Mouse (Mus musculus) bone marrow macrophage, adult 2 months (primary cell): ENCODE data around the gene Syn2. TPM values are rescaled to one million over a fixed set of nuclear protein-coding genes. Genes with fewer than 3 reads are reported as not detected.

Source experiments
- H3K27ac ChIP-seq: 2 replicates; pipeline ENCODE4 v1.5.1; 2012; ENCODE audit warnings: low read depth, low read length; ENCODE audit not compliant: insufficient read depth
- H3K4me1 ChIP-seq: 2 replicates; pipeline ENCODE4 v1.6.1; 2012; ENCODE audit warnings: low read length; ENCODE audit not compliant: control insufficient read depth, insufficient read depth
- H3K4me3 ChIP-seq: 2 replicates; pipeline ENCODE4 v1.5.1; 2012; ENCODE audit warnings: mild to moderate bottlenecking, low read length, moderate library complexity; ENCODE audit not compliant: insufficient read depth
- CTCF ChIP-seq: IDR thresholded peaks from 2 replicates; pipeline ENCODE4 v1.5.1; 2012; ENCODE audit warnings: low read depth, mild to moderate bottlenecking, low read length, moderate library complexity
- POLR2A ChIP-seq: IDR thresholded peaks from 2 replicates; pipeline ENCODE4 v1.6.1; 2012; ENCODE audit warnings: mild to moderate bottlenecking, low read depth, low read length, borderline replicate concordance
- polyA plus RNA-seq: library from polyadenylated mRNA; stranded (reverse); fragments of >200 nt; gene quantifications from 2 replicates; pipeline ENCODE4 v1.2.4, GENCODE M21; 2012; ENCODE audit not compliant: missing spikeins, insufficient read depth, insufficient read length

The Syn2 gene
- polyA plus RNA-seq, 1 experiment, result not detected

- Histone ChIP-seq H3K27ac (peak overlapping the region; percentile 83), H3K4me1 (peaks cover 46% of the 10 kb centered on the region), H3K4me3 (no peak overlapping the region)
- no peak for TF ChIP-seq POLR2A
- no peak for TF ChIP-seq CTCF
Observed at GRCm38 (mm10) chr6:115284153-115284552, 149.5 kb downstream of the Syn2 start.

- no peak overlapping the region for H3K27ac ChIP-seq
- H3K4me1 ChIP-seq, result peaks cover 46% of the 10 kb centered on the region
- no peak overlapping the region for H3K4me3 ChIP-seq
- TF ChIP-seq POLR2A (no peak), CTCF (no peak)
Observed at GRCm38 (mm10) chr6:115286441-115286840, 151.7 kb downstream of the Syn2 start.

GRCm38 (mm10) chr6:115288223-115288622 is 153.5 kb downstream of the Syn2 start:
- H3K4me1 ChIP-seq, result peaks cover 51% of the 10 kb centered on the region
- no peak overlapping the region for H3K27ac ChIP-seq
- TF ChIP-seq CTCF (no peak), POLR2A (no peak)
- no peak overlapping the region for H3K4me3 ChIP-seq

- H3K27ac ChIP-seq, result peak overlapping the region; percentile 11; the same call in 1 of the 2 replicates
- H3K4me1 ChIP-seq, result peaks cover 32% of the 10 kb centered on the region
- no peak for TF ChIP-seq CTCF
- no peak for TF ChIP-seq POLR2A
- H3K4me3 ChIP-seq, result no peak overlapping the region
Observed at GRCm38 (mm10) chr6:115290561-115290960, 155.9 kb downstream of the Syn2 start.

GRCm38 (mm10) chr6:115291068-115291467 is 156.4 kb downstream of the Syn2 start:
- no peak overlapping the region; the same call in 1 of the 2 replicates for H3K27ac ChIP-seq
- peaks cover 27% of the 10 kb centered on the region for H3K4me1 ChIP-seq
- TF ChIP-seq POLR2A (no peak), CTCF (no peak)
- H3K4me3 ChIP-seq, result no peak overlapping the region

- TF ChIP-seq POLR2A (no peak), CTCF (no peak)
- Histone ChIP-seq H3K27ac (no peak overlapping the region), H3K4me1 (peaks cover 27% of the 10 kb centered on the region), H3K4me3 (no peak overlapping the region)
Observed at GRCm38 (mm10) chr6:115291823-115292222, 157.1 kb downstream of the Syn2 start.

- no peak overlapping the region for H3K27ac ChIP-seq
- TF ChIP-seq POLR2A, result no peak
- no peak for TF ChIP-seq CTCF
- no peak overlapping the region for H3K4me3 ChIP-seq
- H3K4me1 ChIP-seq, result peaks cover 26% of the 10 kb centered on the region
Observed at GRCm38 (mm10) chr6:115292621-115293020, 157.9 kb downstream of the Syn2 start.

GRCm38 (mm10) chr6:115293877-115294276 is 159.2 kb downstream of the Syn2 start:
- Histone ChIP-seq H3K4me1 (peaks cover 22% of the 10 kb centered on the region), H3K4me3 (no peak overlapping the region), H3K27ac (no peak overlapping the region)
- no peak for TF ChIP-seq POLR2A
- no peak for TF ChIP-seq CTCF

- Histone ChIP-seq H3K4me3 (no peak overlapping the region), H3K4me1 (peaks cover 13% of the 10 kb centered on the region), H3K27ac (no peak overlapping the region)
- TF ChIP-seq POLR2A (no peak), CTCF (no peak)
Observed at GRCm38 (mm10) chr6:115307134-115307533, 172.4 kb downstream of the Syn2 start.

- H3K4me1 ChIP-seq, result peaks cover 32% of the 10 kb centered on the region
- no peak overlapping the region for H3K27ac ChIP-seq
- TF ChIP-seq CTCF, result no peak
- no peak overlapping the region for H3K4me3 ChIP-seq
Observed at GRCm38 (mm10) chr6:115312780-115313179, 178.1 kb downstream of the Syn2 start.

- TF ChIP-seq CTCF (no peak), POLR2A (no peak)
- Histone ChIP-seq H3K4me1 (peaks cover 33% of the 10 kb centered on the region), H3K27ac (no peak overlapping the region), H3K4me3 (no peak overlapping the region)
Observed at GRCm38 (mm10) chr6:115313235-115313738, 178.6 kb downstream of the Syn2 start.
